Mouse (Mus musculus): ENCODE results near the gene Fmnl2. TPM values are rescaled to one million over a fixed set of nuclear protein-coding genes. Genes with fewer than 3 reads are reported as not detected.

Gene Fmnl2
- polyA plus RNA-seq, 1 experiment from 2014 or later, result 0.64 TPM

DNA sequence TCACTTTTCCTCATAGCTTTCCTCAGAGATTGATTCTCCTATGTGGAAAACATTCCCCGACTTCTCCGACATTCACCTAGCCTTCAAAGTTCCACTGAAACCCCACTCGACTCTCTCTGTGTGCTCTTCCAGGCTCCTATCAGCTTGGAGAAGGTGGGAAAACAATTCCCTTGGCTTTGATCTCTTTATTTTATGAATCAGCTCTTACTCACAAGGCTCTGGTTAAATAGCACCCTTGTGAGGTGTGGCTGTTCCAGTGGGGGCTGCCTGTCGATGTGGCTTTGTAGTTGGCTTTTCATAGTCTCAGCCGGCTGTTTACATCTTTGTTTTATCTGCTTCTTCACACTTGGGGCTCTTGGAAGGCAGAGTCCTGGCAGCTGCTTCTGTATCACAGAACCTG, 10.5 kb downstream of the Fmnl2 start:
- Histone ChIP-seq H3K4me2 (no peak overlapping the region), H3K27me3 (replicated peaks) (no peaks in the 10 kb centered on the region), H3K9ac (no peak overlapping the region), H3K4me3 (no peak overlapping the region), H3K9me3 (replicated peaks) (no peaks in the 10 kb centered on the region), H3K27ac (no peak overlapping the region), H3K4me1 (0 out of 2 replicates have a peak, but pooled peaks cover 3% of the 10 kb centered on the region), H3K36me3 (no peaks in the 10 kb centered on the region)
- ATAC-seq, result no peak
- 70% methylated on average over 5 of the region's 5 CpGs for whole genome bisulfite sequencing (ENCODE audit: insufficient replicate concordance)

DNA sequence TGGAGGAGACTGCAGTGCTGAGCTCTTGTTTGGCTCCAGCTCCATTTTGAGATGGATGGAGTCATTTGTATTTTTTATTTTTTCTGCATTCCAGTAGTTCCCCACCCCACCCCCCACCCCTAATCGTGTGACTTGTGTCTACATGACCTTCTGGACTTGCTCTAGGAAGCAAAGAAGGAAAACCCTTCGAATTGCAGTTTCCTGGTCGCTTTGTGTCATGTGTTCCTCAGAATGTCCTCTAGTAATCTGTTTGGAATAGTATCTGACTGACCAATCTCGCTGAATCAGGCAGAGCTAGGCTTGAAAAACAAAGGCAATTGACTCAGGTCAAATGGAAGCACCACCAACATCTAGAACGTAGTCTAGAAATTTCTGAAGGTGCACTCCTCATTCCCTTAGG, 15.0 kb downstream of the Fmnl2 start:
- no peak for ATAC-seq
- H3K27me3 ChIP-seq (replicated peaks), result no peaks in the 10 kb centered on the region

DNA sequence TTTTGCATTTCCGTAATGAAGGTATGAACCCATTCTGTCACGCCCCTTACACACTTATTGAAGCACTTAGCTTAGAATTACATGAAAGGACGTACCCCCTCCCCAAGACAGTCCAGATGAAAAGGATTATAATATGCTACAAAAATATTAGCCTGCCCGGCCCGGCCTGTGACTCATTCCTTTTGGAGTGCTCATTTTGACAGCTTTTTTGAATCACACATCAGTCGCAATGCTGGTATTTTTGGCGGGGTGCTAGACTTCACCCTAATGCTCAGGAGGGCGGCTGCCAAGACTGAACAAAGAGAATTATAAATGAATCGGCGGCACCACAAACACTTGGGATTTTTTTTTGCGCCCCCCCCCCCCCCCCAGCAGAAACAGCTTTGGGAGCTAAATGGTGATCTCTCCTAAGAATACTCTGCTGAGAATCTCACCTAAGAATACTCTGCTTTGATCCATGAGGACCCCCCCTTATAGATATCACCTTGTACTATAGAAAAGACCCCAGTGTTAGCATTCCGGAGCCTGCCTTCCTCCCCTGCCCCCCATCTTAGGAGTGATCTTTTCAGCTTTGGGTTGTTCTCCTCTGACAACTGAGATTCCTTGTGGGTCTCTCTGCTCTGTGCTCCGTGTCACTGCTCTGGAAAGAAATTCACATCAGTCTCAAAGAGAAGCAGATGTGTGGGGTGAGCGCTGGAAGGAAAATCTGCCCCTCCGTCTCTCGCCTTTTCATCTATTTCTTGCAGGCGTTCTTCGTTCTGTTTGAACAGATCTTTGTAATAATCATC, 15.8 kb downstream of the Fmnl2 start:
- H3K36me3 ChIP-seq, result no peaks in the 10 kb centered on the region
- 75% methylated on average over 18 of the region's 18 CpGs for WGBS (ENCODE audit: insufficient replicate concordance)
- H3K4me1 ChIP-seq, result 0 out of 2 replicates have a peak, but pooled peaks cover 3% of the 10 kb centered on the region

More for the DNA sequence above, 15.0 kb downstream of the Fmnl2 start:
- H3K36me3 ChIP-seq, result no peaks in the 10 kb centered on the region
- no peaks in the 10 kb centered on the region for H3K9me3 ChIP-seq (replicated peaks)
- H3K9ac ChIP-seq, result no peak overlapping the region
- 0 out of 2 replicates have a peak, but pooled peaks cover 3% of the 10 kb centered on the region for H3K4me1 ChIP-seq
- WGBS (ENCODE audit: insufficient replicate concordance), result 43% methylated on average over 5 of the region's 5 CpGs
- H3K4me2 ChIP-seq, result no peak overlapping the region
- H3K4me3 ChIP-seq, result no peak overlapping the region
- H3K27ac ChIP-seq, result no peak overlapping the region

DNA sequence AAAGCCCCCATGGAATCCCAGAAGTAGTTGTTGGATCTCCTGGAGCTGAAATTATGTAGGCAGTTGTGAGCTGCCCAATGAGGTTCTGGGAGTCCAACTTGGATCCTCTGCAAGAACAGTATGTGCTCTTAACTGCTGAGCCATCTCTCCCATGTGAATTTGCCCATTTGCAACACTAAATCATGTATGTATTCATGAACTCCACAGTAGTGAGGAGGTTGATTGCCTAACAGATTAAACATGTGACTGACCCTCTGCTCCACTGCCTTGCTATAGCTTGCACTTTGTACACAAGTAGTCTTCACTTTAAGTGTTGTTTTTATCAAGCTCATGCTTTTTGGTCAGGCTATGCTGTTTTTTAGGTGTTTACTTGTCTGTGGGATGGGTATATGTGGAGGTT, 17.1 kb downstream of the Fmnl2 start:
- ATAC-seq, result no peak
- Histone ChIP-seq H3K27me3 (replicated peaks) (no peaks in the 10 kb centered on the region), H3K4me1 (0 out of 2 replicates have a peak, but pooled peaks cover 3% of the 10 kb centered on the region), H3K4me3 (no peak overlapping the region), H3K9me3 (replicated peaks) (no peaks in the 10 kb centered on the region), H3K4me2 (no peak overlapping the region), H3K27ac (no peak overlapping the region), H3K36me3 (no peaks in the 10 kb centered on the region), H3K9ac (no peak overlapping the region)

More for the DNA sequence above, 15.8 kb downstream of the Fmnl2 start:
- no peak overlapping the region for H3K4me3 ChIP-seq
- no peak overlapping the region for H3K9ac ChIP-seq
- H3K27ac ChIP-seq, result no peak overlapping the region
- H3K9me3 ChIP-seq (replicated peaks), result no peaks in the 10 kb centered on the region
- no peak overlapping the region for H3K4me2 ChIP-seq
- H3K27me3 ChIP-seq (replicated peaks), result no peaks in the 10 kb centered on the region
- no peak for ATAC-seq

DNA sequence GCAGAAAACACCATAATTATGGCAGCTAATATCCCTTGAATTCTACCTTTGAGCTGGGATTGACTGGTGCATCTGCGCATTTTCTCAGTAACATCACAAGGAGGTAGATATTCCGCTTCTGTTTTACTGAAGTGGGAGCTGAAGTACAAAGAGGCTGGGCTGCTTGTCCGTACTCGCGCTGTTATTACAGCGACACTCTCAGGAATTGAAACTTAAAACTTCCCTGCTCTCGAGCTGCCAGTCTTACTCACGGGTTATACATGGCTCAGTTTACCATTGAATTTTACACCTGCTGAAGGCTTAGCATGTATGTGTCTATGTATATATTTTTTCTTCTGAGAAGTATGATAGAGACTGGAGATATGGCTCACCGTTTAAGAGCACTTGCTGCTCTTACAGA, 18.1 kb downstream of the Fmnl2 start:
- no peak overlapping the region for H3K9ac ChIP-seq
- H3K9me3 ChIP-seq (replicated peaks), result no peaks in the 10 kb centered on the region
- H3K27ac ChIP-seq, result no peak overlapping the region
- no peaks in the 10 kb centered on the region for H3K36me3 ChIP-seq
- 76% methylated on average over 9 of the region's 9 CpGs for WGBS (ENCODE audit: insufficient replicate concordance)
- 0 out of 2 replicates have a peak, but pooled peaks cover 3% of the 10 kb centered on the region for H3K4me1 ChIP-seq
- ATAC-seq, result no peak
- no peak overlapping the region for H3K4me3 ChIP-seq
- H3K4me2 ChIP-seq, result no peak overlapping the region
- H3K27me3 ChIP-seq (replicated peaks), result no peaks in the 10 kb centered on the region

DNA sequence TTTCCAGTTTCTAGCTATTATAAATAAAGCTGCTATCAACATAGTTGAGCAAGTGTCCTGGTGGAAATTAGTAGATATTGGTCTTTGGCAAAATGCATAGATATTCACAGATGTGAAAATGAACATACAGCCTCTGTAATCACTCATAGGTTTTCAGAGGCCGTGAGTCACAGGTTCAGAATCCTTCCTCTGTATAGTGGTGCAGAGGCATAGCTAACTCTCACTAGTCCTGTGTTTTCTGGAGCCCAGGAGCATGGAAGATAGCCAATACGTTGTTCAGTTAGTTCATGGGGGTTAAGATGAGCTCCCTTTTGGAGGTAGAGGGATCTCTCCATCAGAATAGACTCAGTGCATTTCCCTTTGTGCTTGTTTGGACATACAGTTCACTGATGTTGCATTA, 25.7 kb downstream of the Fmnl2 start:
- Histone ChIP-seq H3K4me1 (no peaks in the 10 kb centered on the region), H3K9me3 (replicated peaks) (no peaks in the 10 kb centered on the region), H3K4me3 (no peak overlapping the region), H3K9ac (no peak overlapping the region), H3K27me3 (replicated peaks) (no peaks in the 10 kb centered on the region), H3K27ac (no peak overlapping the region), H3K4me2 (no peak overlapping the region), H3K36me3 (no peaks in the 10 kb centered on the region)
- WGBS (ENCODE audit: insufficient replicate concordance), result 66% methylated on average over 2 of the region's 2 CpGs
- ATAC-seq, result no peak

DNA sequence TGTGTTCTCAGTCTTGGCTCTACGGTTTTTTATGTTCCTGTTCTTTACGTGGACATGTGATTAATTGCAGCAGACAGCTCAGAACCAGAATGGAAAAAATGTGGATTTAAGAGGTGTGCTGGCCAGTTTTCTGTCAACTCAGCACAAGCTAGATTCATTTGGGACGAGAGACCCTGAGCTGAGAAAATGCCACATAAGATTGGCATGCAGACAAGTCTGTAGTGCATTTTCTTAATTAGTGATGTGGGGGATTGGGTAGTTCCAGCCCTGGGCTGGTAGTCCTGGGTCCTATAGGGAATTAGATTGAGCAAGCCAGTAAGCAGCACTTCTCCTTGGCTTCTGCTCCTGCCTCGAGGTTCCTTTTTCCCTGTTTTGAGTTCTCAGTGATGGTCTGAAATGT, 26.4 kb downstream of the Fmnl2 start:
- H3K27me3 ChIP-seq (replicated peaks), result no peaks in the 10 kb centered on the region
- no peak overlapping the region for H3K27ac ChIP-seq
- H3K4me2 ChIP-seq, result no peak overlapping the region
- no peaks in the 10 kb centered on the region for H3K36me3 ChIP-seq
- no peak overlapping the region for H3K4me3 ChIP-seq
- no peak overlapping the region for H3K9ac ChIP-seq
- ATAC-seq, result no peak
- H3K4me1 ChIP-seq, result no peaks in the 10 kb centered on the region
- 63% methylated on average over 4 of the region's 4 CpGs for WGBS (ENCODE audit: insufficient replicate concordance)
- no peaks in the 10 kb centered on the region for H3K9me3 ChIP-seq (replicated peaks)

DNA sequence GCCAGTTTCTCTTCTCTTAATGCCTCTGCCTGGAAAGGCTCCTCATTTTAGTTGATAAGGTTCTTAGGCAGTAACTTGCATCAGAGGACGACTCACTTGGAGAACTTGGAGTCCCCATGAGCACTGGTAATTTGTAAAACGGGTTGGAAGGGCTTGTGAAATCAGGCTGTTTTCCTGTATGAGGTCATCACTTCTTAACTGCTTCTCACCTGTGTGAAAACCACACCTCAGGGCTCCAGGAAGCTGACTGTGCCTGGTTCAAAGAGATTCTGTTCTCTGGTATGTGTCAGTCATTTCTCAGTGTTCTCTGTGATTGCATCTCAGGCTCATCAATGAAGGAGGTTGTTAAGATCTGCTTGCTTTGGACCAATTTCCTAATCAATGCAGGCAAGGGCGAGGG, 27.4 kb downstream of the Fmnl2 start:
- no peak for ATAC-seq
- Histone ChIP-seq H3K4me1 (no peaks in the 10 kb centered on the region), H3K9ac (no peak overlapping the region), H3K27me3 (replicated peaks) (no peaks in the 10 kb centered on the region), H3K4me2 (no peak overlapping the region), H3K4me3 (no peak overlapping the region), H3K27ac (no peak overlapping the region), H3K36me3 (no peaks in the 10 kb centered on the region), H3K9me3 (replicated peaks) (no peaks in the 10 kb centered on the region)
- WGBS (ENCODE audit: insufficient replicate concordance), result 27% methylated on average over 3 of the region's 3 CpGs

DNA sequence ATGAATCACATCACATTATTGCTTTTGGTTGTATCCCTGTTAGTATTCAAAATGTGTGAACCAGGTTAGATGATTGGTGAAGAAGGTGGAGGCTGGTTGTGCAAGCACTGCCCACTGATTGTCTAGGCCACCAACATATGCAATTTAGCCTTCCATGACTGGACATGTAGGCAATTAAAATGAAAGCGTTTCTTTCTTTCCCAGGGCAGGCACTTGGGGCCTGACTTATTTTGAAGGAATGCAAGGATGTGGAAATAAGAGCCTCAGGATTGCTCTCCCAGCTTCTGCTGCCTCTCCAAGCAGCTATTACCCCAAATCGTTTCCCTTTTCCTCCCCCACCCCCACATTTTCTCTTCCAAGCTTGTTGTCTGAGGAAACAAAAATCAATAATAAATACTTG, 29.6 kb downstream of the Fmnl2 start:
- no peak overlapping the region for H3K9ac ChIP-seq
- H3K36me3 ChIP-seq, result no peaks in the 10 kb centered on the region
- no peaks in the 10 kb centered on the region for H3K27me3 ChIP-seq (replicated peaks)
- H3K4me2 ChIP-seq, result no peak overlapping the region
- no peaks in the 10 kb centered on the region for H3K9me3 ChIP-seq (replicated peaks)
- H3K4me1 ChIP-seq, result no peaks in the 10 kb centered on the region
- WGBS (ENCODE audit: insufficient replicate concordance), result 51% methylated on average over 2 of the region's 2 CpGs
- H3K4me3 ChIP-seq, result no peak overlapping the region
- H3K27ac ChIP-seq, result no peak overlapping the region
- ATAC-seq, result no peak

DNA sequence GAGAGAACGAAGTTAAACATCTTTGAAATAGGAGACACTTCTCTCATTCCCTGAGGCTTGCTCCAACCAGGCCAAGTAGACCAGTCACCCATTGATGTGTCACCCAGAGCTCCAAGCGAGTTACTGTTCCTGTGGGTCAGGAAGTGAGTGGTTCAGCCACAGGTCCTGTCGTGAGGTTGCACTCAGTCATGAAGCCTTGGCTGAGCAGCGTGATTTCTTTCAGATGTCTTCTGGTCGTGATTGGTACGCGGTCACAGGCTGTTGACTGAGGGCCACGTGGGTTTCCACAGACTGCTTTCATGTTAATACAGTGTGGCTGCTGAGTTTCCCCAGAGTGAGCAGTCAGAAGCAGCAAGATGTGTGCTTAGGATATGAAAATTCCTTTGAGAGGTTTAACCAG, 33.5 kb downstream of the Fmnl2 start:
- Histone ChIP-seq H3K4me2 (no peak overlapping the region), H3K9me3 (replicated peaks) (no peaks in the 10 kb centered on the region), H3K4me1 (no peaks in the 10 kb centered on the region), H3K36me3 (no peaks in the 10 kb centered on the region), H3K27me3 (replicated peaks) (no peaks in the 10 kb centered on the region), H3K27ac (no peak overlapping the region), H3K4me3 (no peak overlapping the region), H3K9ac (no peak overlapping the region)
- 43% methylated on average over 8 of the region's 8 CpGs for WGBS (ENCODE audit: insufficient replicate concordance)
- ATAC-seq, result no peak

DNA sequence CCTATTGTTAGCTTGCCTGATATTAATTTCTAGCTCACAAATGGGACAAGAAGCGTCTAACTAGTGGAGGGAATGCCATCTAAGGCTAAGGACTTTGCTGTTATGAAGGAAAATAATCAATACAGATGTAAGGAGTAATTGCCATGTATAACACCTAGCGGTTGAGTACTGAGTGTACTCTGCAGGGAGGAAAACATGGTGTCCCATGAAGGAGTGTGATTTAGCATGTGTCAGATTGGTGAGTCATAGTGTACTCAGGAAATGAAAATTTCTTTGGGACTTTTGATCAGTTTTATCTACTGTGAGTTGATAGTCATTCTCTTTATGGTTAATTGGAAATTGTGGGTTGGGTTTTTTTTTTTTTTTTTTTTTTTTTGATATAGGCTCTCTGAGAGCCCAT, 34.1 kb downstream of the Fmnl2 start:
- 78% methylated on average over 2 of the region's 2 CpGs for WGBS (ENCODE audit: insufficient replicate concordance)
- Histone ChIP-seq H3K27me3 (replicated peaks) (no peaks in the 10 kb centered on the region), H3K9ac (no peak overlapping the region), H3K4me1 (no peaks in the 10 kb centered on the region), H3K9me3 (replicated peaks) (no peaks in the 10 kb centered on the region), H3K4me3 (no peak overlapping the region), H3K27ac (no peak overlapping the region), H3K4me2 (no peak overlapping the region), H3K36me3 (no peaks in the 10 kb centered on the region)
- no peak for ATAC-seq

DNA sequence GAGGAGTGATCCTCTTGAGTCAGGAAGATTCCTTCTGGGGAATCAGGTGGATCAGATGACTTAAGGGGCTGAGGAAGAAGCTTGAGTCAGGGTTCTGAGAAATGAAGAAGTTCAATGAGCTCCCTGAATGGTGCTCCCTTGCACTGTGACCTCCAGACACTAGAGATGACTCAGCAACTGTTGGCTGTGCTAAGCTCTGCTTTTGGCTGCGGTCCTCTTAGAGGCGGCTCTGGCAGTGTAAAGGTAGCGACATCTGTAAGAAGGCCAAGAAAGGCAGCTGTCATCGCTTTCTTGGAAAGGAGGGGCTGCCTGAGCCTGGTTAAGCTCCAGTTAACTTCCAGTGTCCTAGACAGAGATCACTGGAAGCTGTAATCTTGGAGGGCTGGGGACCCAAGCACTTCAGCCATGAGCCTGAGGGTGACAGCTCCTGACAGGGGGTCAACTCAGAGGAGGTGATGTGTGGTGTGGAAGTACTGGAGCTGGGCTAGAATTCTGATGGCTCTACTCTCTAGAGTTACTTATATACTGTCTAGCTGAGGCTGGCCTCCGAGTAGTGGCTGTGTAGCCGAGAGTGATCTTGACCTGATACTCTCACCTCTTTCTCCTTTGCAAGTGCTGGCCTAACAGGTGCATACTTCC, 37.4 kb downstream of the Fmnl2 start:
- no peak overlapping the region for H3K9ac ChIP-seq
- H3K4me2 ChIP-seq, result no peak overlapping the region
- H3K4me3 ChIP-seq, result no peak overlapping the region
- WGBS (ENCODE audit: insufficient replicate concordance), result 44% methylated on average over 6 of the region's 6 CpGs
- ATAC-seq, result 0 out of 2 replicates have a peak, but pooled peaks have one; percentile 30
- H3K9me3 ChIP-seq (replicated peaks), result no peaks in the 10 kb centered on the region
- no peaks in the 10 kb centered on the region for H3K4me1 ChIP-seq
- H3K27ac ChIP-seq, result no peak overlapping the region
- no peaks in the 10 kb centered on the region for H3K27me3 ChIP-seq (replicated peaks)
- H3K36me3 ChIP-seq, result no peaks in the 10 kb centered on the region

All from liver, embryonic 12.5 days (tissue).